Mouse (Mus musculus) small intestine, adult 2 months (tissue): ENCODE measurements around the gene Tldc2.

Source experiments
- CTCF ChIP-seq: fragments of 200-500 bp; IDR thresholded peaks from 2 replicates; pipeline ENCODE4 v1.5.1; 2012; ENCODE audit warnings: low read depth, mild to moderate bottlenecking, control low read depth, inconsistent platforms, low read length, moderate library complexity, mixed read lengths; ENCODE audit not compliant: insufficient replicate concordance, insufficient read length; ENCODE audit errors: extremely low read depth
- POLR2A ChIP-seq: fragments of 200-500 bp; IDR thresholded peaks from 2 replicates; pipeline ENCODE4 v1.6.1; 2012; ENCODE audit warnings: low read depth, mild to moderate bottlenecking, control low read depth, inconsistent platforms, low read length, moderate library complexity

GRCm38 (mm10) chr2:157076585-157076984 lies 10.3 kb upstream of the Tldc2 start:
- TF ChIP-seq POLR2A (no peak), CTCF (no peak)
